Mouse (Mus musculus) testis, postnatal 10 days (tissue): ENCODE measurements around the gene Ifitm10.
A peak's percentile ranks its signal among the peaks of the same experiment; 100 is the strongest.
"Not testable (repeated sequence)": the region's sequence is repeated elsewhere in the genome, so short reads cannot be mapped to it uniquely, and the experiment has no call there.

Experiments used
- DNase-seq: peaks from one replicate; pipeline ENCODE4 v3.0.0; 2021; ENCODE audit warnings: low spot score

Gene Ifitm10

GRCm38 (mm10) chr7:142360743-142361142 lies 12.8 kb downstream of the Ifitm10 start:
- DNase-seq, result no peak

- no peak for DNase-seq
These were observed 14.4 kb downstream of the Ifitm10 start for GRCm38 (mm10) chr7:142359129-142359528.

- DNase-seq, result no peak
These were observed 16.0 kb downstream of the Ifitm10 start for GRCm38 (mm10) chr7:142357566-142357965.

GRCm38 (mm10) chr7:142354661-142355233 lies 18.8 kb downstream of the Ifitm10 start:
- DNase-seq, result no peak

- DNase-seq, result no peak
These were observed 19.7 kb downstream of the Ifitm10 start for GRCm38 (mm10) chr7:142353854-142354253.

- no peak for DNase-seq
These were observed 22.0 kb downstream of the Ifitm10 start for GRCm38 (mm10) chr7:142351569-142351968.

GRCm38 (mm10) chr7:142349308-142349961 lies 24.1 kb downstream of the Ifitm10 start:
- DNase-seq, result no peak

GRCm38 (mm10) chr7:142347542-142347941 lies 26.0 kb downstream of the Ifitm10 start:
- DNase-seq, result no peak

- DNase-seq, result no peak
These were observed 31.3 kb downstream of the Ifitm10 start for GRCm38 (mm10) chr7:142342247-142342640.

GRCm38 (mm10) chr7:142341564-142342246 lies 31.8 kb downstream of the Ifitm10 start:
- DNase-seq, result no peak

GRCm38 (mm10) chr7:142340269-142340970 lies 33.1 kb downstream of the Ifitm10 start:
- DNase-seq, result no peak

- peak; percentile 51 for DNase-seq
These were observed 38.4 kb downstream of the Ifitm10 start for GRCm38 (mm10) chr7:142335151-142335550.

- peak; percentile 96 for DNase-seq
These were observed 39.3 kb downstream of the Ifitm10 start for GRCm38 (mm10) chr7:142334246-142334645.

- not testable (repeated sequence) for DNase-seq
These were observed 40.8 kb downstream of the Ifitm10 start for GRCm38 (mm10) chr7:142332741-142333140.

- no peak for DNase-seq
These were observed 42.3 kb downstream of the Ifitm10 start for GRCm38 (mm10) chr7:142331281-142331680.

GRCm38 (mm10) chr7:142330271-142330724 lies 43.3 kb downstream of the Ifitm10 start:
- peak; percentile 54 for DNase-seq

GRCm38 (mm10) chr7:142328507-142328906 lies 45.0 kb downstream of the Ifitm10 start:
- no peak for DNase-seq

- DNase-seq, result no peak
These were observed 46.7 kb downstream of the Ifitm10 start for GRCm38 (mm10) chr7:142326714-142327445.

GRCm38 (mm10) chr7:142323396-142324117 lies 50.0 kb downstream of the Ifitm10 start:
- DNase-seq, result peak; percentile 33

GRCm38 (mm10) chr7:142322641-142323040 lies 50.9 kb downstream of the Ifitm10 start:
- no peak for DNase-seq

GRCm38 (mm10) chr7:142321637-142322306 lies 51.8 kb downstream of the Ifitm10 start:
- not testable (repeated sequence) for DNase-seq
